13 mouse cellular contexts compared by ENCODE assay signal in genomic region chr4:143288473-143288872, GRCm38 (mm10). TPM values are rescaled to one million over a fixed set of nuclear protein-coding genes. Genes with fewer than 3 reads are reported as not detected.
A peak's percentile ranks its signal among the peaks of the same experiment; 100 is the strongest.
DNase-seq lines count a peak whose midpoint lies in the region; ATAC-seq and TF ChIP-seq lines count a peak whose summit lies in the region.
"Had no signal": no experiment of that assay in that cellular context is flagged by ENCODE, and none has a peak within 500 bp of the region (broad histone marks: within the 10 kb centered on the region; RNA-seq: fewer than 3 reads in every experiment).

No protein-coding gene starts in this region.

- no peak overlapping the region for H3K9ac ChIP-seq in midbrain, embryonic 16.5 days (ENCODE audit: low read depth, low read length)
- H3K9ac ChIP-seq: heart, embryonic 15.5 days; liver, embryonic 13.5 days had no signal

- no peaks in the 10 kb centered on the region for H3K36me3 ChIP-seq in midbrain, embryonic 16.5 days (ENCODE audit: control insufficient read depth, insufficient read depth, low read length)
- H3K36me3 ChIP-seq: heart, embryonic 15.5 days; liver, embryonic 13.5 days had no signal

- TF ChIP-seq CTCF in bone marrow macrophage, adult 2 months (IDR thresholded peaks at IDR 0.05; ENCODE audit: low read depth, low read length): no peak

- no peaks in the 10 kb centered on the region for H3K27me3 ChIP-seq in midbrain, embryonic 16.5 days (ENCODE audit: control insufficient read depth, insufficient read depth, low read depth, low read length)
- H3K27me3 ChIP-seq: heart, embryonic 15.5 days; liver, embryonic 13.5 days had no signal

- H3K4me1 ChIP-seq in bone marrow macrophage, adult 2 months (ENCODE audit: control insufficient read depth, insufficient read depth, low read length): peaks cover 18% of the 10 kb centered on the region
- peaks cover 3% of the 10 kb centered on the region for H3K4me1 ChIP-seq in midbrain, embryonic 16.5 days (ENCODE audit: control insufficient read depth, insufficient read depth, low read length)
- H3K4me1 ChIP-seq: liver, embryonic 13.5 days had no signal

- peak; percentile 7 to 38 for DNase-seq in heart, postnatal 10 days
- DNase-seq in heart, postnatal 4 days: no peak
- DNase-seq in 3T3-L1 (ENCODE audit: low read depth, low spot score): peak; percentile 50
- DNase-seq in lung, postnatal 36 days: peak; percentile 51
- no peak for DNase-seq in gastrocnemius, adult 18-20 months (ENCODE audit: low spot score)
- DNase-seq in right cerebral cortex, adult 2 months (ENCODE audit: low spot score in 2 of 2): no peak
- DNase-seq: kidney, adult 11 months; liver, embryonic 13.5 days; right cerebral cortex, postnatal 14 days had no signal

- intact Hi-C loops in heart, postnatal 10 days (cut with DNase I): no loop called here

- 83% methylated on average over 6 of the region's 6 CpGs for WGBS in midbrain, embryonic 16.5 days

- peak overlapping the region; percentile 52 for H3K4me3 ChIP-seq in bone marrow macrophage, adult 2 months (ENCODE audit: insufficient read depth, low read length)
- H3K4me3 ChIP-seq in midbrain, embryonic 16.5 days (ENCODE audit: low read depth, low read length): no peak overlapping the region
- H3K4me3 ChIP-seq: heart, embryonic 15.5 days; liver, embryonic 13.5 days had no signal

- no peak for ATAC-seq in midbrain, embryonic 16.5 days
- ATAC-seq: forebrain, embryonic 16.5 days had no signal

- H3K4me2 ChIP-seq in midbrain, embryonic 16.5 days (ENCODE audit: low read length): no peak overlapping the region
- H3K4me2 ChIP-seq: heart, embryonic 15.5 days; liver, embryonic 13.5 days had no signal

- no peaks in the 10 kb centered on the region for H3K9me3 ChIP-seq in midbrain, embryonic 16.5 days (replicated peaks; ENCODE audit: control insufficient read depth, low read length, poor library complexity, severe bottlenecking)
- H3K9me3 ChIP-seq: heart, embryonic 15.5 days; liver, embryonic 13.5 days had no signal

- H3K27ac ChIP-seq in bone marrow macrophage, adult 2 months (ENCODE audit: insufficient read depth, low read depth, low read length): peak overlapping the region; percentile 88
- H3K27ac ChIP-seq in midbrain, embryonic 16.5 days (ENCODE audit: low read length): no peak overlapping the region
- H3K27ac ChIP-seq: heart, embryonic 15.5 days; liver, embryonic 13.5 days had no signal

- TF ChIP-seq POLR2A in bone marrow macrophage, adult 2 months (IDR thresholded peaks at IDR 0.05; ENCODE audit: borderline replicate concordance, low read depth, low read length): no peak

RNA-seq across cellular contexts. Expression of gene Pdpn, which starts 10.9 kb away (rescaled TPM):
- 10 to 100 TPM; 10.1 to 12.9 TPM for total RNA-seq in heart, postnatal 10 days (2021)
- 10 to 100 TPM; 13.0 to 14.3 TPM for total RNA-seq in heart, postnatal 4 days (2021)
- polyA plus RNA-seq in bone marrow macrophage, adult 2 months (2012; ENCODE audit: insufficient read depth, insufficient read length, missing spikeins): 1.6 and 3.0 TPM in 2 replicates
- 36.1 and 40.2 TPM in 2 replicates for polyA plus RNA-seq in midbrain, embryonic 16.5 days (2015; fragmentation: Nextera tagmentation; extraction: Ambion mirVana)
- 1 to 10 TPM; 4.7 to 5.2 TPM for total RNA-seq in gastrocnemius, adult 18-20 months (2021)

Comparison
In these comparisons a context has a peak if more than half of its experiments do, and no peak if none do; other contexts are left out.
1. DNase-seq: peak in heart, postnatal 10 days (2 of 2), 3T3-L1 (single experiment) and lung, postnatal 36 days (single experiment); none in heart, postnatal 4 days (single experiment), gastrocnemius, adult 18-20 months (single experiment) and right cerebral cortex, adult 2 months (0 of 2).